Mouse (Mus musculus): Measurements from ENCODE around the gene Dot1l.

- TF ChIP-seq CTCF (IDR thresholded peaks at IDR 0.05; ENCODE audit: extremely low read depth, insufficient read depth, insufficient read length, insufficient replicate concordance) (no peak), POLR2A (IDR thresholded peaks at IDR 0.05; ENCODE audit: low read depth, low read length) (no peak)
These were observed 82.8 kb downstream of the Dot1l start for GRCm38 (mm10) chr10:80837827-80838226.

Data from spleen, adult 2 months (tissue).